Mouse (Mus musculus): ENCODE data around the gene Rora. TPM values are rescaled to one million over a fixed set of nuclear protein-coding genes. Genes with fewer than 3 reads are reported as not detected.

The Rora gene
- polyA plus RNA-seq, 1 experiment from 2014 or later = 43.6 TPM

DNA sequence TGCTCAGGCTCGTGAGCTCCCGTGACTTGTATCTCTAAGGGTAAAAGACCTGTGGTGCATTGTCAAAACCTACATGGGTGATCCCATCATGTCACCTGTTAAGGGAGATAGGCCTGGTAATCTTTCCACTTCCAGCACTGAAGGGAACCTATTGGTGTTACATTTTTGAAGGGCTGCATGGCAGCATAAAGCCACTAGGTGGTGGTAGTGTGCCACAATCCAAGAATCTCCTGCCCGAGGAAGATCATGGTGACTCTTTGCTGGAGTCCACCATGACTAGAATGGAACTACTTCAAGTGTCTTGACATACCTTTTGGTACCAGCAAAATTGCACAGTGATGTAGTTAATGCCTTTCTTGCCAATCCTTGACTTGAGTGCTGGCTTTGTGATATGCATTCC, 704.2 kb downstream of the Rora start:
- Histone ChIP-seq H3K4me1 (ENCODE audit: control insufficient read depth, insufficient read depth, low read length) (peaks cover 11% of the 10 kb centered on the region), H3K4me3 (ENCODE audit: low read depth, low read length) (no peak overlapping the region), H3K4me2 (ENCODE audit: low read length) (no peak overlapping the region), H3K27ac (ENCODE audit: low read length) (no peak overlapping the region), H3K36me3 (ENCODE audit: control insufficient read depth, insufficient read depth, low read length) (no peaks in the 10 kb centered on the region), H3K27me3 (ENCODE audit: control insufficient read depth, insufficient read depth, low read depth, low read length) (no peaks in the 10 kb centered on the region), H3K9ac (ENCODE audit: low read depth, low read length) (no peak overlapping the region), H3K9me3 (replicated peaks; ENCODE audit: control insufficient read depth, low read length, poor library complexity, severe bottlenecking) (no peaks in the 10 kb centered on the region)
- 22% methylated on average over 3 of the region's 3 CpGs for WGBS
- ATAC-seq = no peak

DNA sequence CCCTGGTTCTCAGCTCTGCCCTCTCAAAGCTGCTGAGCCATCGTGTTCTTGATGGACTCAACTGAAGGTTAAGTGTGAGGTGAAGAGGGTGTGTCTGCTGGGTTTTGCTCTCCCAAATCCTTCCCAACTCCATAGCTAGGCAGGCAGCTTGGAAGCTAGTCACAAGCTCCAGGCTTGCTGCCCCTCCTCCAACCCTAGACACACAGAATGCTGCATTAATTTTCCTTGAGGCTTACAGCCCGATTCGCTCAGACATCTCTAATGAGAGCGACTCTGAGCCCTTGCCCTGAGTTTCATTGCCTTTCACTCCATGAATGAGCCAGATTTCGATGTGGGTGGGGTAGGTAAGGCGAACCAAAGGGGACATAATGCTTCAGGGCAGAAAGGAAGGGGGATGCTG, 705.2 kb downstream of the Rora start:
- H3K27ac ChIP-seq (ENCODE audit: low read length) = no peak overlapping the region
- no peak for ATAC-seq
- H3K9me3 ChIP-seq (replicated peaks; ENCODE audit: control insufficient read depth, low read length, poor library complexity, severe bottlenecking) = no peaks in the 10 kb centered on the region
- H3K4me1 ChIP-seq (ENCODE audit: control insufficient read depth, insufficient read depth, low read length) = peaks cover 11% of the 10 kb centered on the region
- no peaks in the 10 kb centered on the region for H3K27me3 ChIP-seq (ENCODE audit: control insufficient read depth, insufficient read depth, low read depth, low read length)
- no peak overlapping the region for H3K4me3 ChIP-seq (ENCODE audit: low read depth, low read length)
- 35% methylated on average over 6 of the region's 6 CpGs for WGBS
- H3K4me2 ChIP-seq (ENCODE audit: low read length) = no peak overlapping the region
- no peaks in the 10 kb centered on the region for H3K36me3 ChIP-seq (ENCODE audit: control insufficient read depth, insufficient read depth, low read length)
- 0 out of 2 replicates have a peak overlapping the region, but pooled peaks have one; percentile 15 for H3K9ac ChIP-seq (ENCODE audit: low read depth, low read length)

DNA sequence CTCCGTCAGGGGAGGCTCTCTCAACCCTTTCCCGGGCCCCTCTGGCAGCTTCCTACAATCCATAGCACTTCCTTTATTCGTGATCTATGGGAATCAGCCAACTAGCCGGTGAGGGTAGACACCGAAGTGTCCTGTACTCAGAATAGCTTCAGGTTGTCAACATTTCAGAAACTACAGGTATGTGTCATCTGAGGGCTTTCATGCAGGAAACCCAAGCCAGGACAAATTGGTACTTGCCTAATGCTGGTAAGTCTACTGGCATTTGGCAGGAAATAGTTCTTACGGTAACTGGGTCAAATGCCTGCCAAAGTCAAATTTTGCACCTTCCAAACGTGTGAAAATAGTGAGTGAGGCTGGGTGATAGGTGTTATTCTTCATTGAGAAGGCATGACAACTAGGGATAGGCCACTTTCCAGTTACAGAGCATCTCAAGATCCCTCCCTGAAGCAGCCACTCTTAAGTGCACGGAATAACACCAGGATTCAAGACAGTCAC, 708.4 kb downstream of the Rora start:
- Histone ChIP-seq H3K4me2 (ENCODE audit: low read length) (no peak overlapping the region), H3K9me3 (replicated peaks; ENCODE audit: control insufficient read depth, low read length, poor library complexity, severe bottlenecking) (no peaks in the 10 kb centered on the region), H3K36me3 (ENCODE audit: control insufficient read depth, insufficient read depth, low read length) (no peaks in the 10 kb centered on the region), H3K4me1 (ENCODE audit: control insufficient read depth, insufficient read depth, low read length) (peaks cover 11% of the 10 kb centered on the region), H3K4me3 (ENCODE audit: low read depth, low read length) (no peak overlapping the region), H3K9ac (ENCODE audit: low read depth, low read length) (no peak overlapping the region), H3K27me3 (ENCODE audit: control insufficient read depth, insufficient read depth, low read depth, low read length) (no peaks in the 10 kb centered on the region), H3K27ac (ENCODE audit: low read length) (no peak overlapping the region)
- no peak for ATAC-seq
- WGBS = 90% methylated on average over 8 of the region's 8 CpGs

DNA sequence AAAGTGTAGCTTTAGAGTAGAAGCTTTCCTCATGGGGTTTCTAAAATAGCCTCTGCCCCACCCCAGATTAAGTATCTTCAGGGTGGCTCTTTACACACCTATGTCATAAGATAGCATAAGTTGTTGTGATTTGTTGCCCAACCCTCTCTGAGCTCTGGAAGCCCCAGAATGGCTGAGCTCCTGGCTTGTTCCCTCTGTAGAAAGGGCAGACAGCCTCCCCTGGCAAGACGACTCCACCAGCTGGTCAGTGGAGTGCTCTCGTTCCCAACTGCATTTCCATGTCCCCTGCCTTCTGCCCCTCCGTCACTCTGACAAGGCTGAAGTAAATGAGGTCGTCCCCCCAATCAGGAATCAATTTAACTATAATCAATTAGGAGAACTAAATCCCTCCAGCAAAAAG, 709.2 kb downstream of the Rora start:
- no peak for ATAC-seq

DNA sequence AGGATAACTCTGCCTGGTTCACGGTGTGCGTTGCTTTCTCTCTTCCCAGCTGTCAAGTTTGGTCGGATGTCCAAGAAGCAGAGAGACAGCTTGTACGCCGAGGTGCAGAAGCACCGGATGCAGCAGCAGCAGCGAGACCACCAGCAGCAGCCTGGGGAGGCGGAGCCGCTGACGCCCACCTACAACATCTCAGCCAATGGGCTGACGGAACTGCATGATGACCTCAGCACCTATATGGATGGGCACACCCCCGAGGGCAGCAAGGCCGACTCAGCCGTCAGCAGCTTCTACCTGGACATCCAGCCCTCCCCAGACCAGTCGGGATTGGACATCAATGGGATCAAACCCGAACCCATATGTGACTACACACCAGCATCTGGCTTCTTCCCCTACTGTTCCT, 710.5 kb downstream of the Rora start:
- Histone ChIP-seq H3K4me1 (ENCODE audit: control insufficient read depth, insufficient read depth, low read length) (peaks cover under 1% of the 10 kb centered on the region; the same call in 1 of the 2 replicates), H3K27me3 (ENCODE audit: control insufficient read depth, insufficient read depth, low read depth, low read length) (no peaks in the 10 kb centered on the region), H3K9ac (ENCODE audit: low read depth, low read length) (no peak overlapping the region), H3K4me3 (ENCODE audit: low read depth, low read length) (no peak overlapping the region), H3K9me3 (replicated peaks; ENCODE audit: control insufficient read depth, low read length, poor library complexity, severe bottlenecking) (no peaks in the 10 kb centered on the region), H3K4me2 (ENCODE audit: low read length) (peak overlapping the region; percentile 21; the same call in 1 of the 2 replicates), H3K27ac (ENCODE audit: low read length) (no peak overlapping the region), H3K36me3 (ENCODE audit: control insufficient read depth, insufficient read depth, low read length) (no peaks in the 10 kb centered on the region)
- WGBS = 56% methylated on average over 16 of the region's 16 CpGs
- ATAC-seq = no peak

More for the DNA sequence above, 709.2 kb downstream of the Rora start:
- Histone ChIP-seq H3K27me3 (ENCODE audit: control insufficient read depth, insufficient read depth, low read depth, low read length) (no peaks in the 10 kb centered on the region), H3K9ac (ENCODE audit: low read depth, low read length) (no peak overlapping the region), H3K36me3 (ENCODE audit: control insufficient read depth, insufficient read depth, low read length) (no peaks in the 10 kb centered on the region), H3K27ac (ENCODE audit: low read length) (no peak overlapping the region), H3K4me3 (ENCODE audit: low read depth, low read length) (no peak overlapping the region), H3K4me1 (ENCODE audit: control insufficient read depth, insufficient read depth, low read length) (peaks cover 11% of the 10 kb centered on the region), H3K9me3 (replicated peaks; ENCODE audit: control insufficient read depth, low read length, poor library complexity, severe bottlenecking) (no peaks in the 10 kb centered on the region), H3K4me2 (ENCODE audit: low read length) (no peak overlapping the region)
- WGBS = 56% methylated on average over 4 of the region's 4 CpGs

DNA sequence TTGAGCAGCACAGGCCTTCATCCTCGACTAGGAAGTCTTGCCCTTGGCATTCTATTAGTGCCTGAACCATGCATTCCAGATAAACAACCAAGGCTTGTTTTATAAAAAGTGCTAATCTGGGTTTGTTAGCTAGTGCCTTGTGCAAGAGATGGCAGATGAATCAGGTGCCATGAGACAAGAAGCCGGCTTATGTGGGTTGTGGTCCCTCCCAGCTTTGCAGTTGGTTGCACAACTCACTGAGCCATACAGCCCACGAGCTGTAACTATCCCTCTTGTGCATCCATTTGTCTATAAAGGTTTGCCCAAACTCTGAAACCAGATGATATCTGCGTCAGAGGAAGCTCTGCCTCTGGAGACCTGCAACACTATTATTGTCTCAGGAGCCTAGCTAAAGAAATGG, 713.5 kb downstream of the Rora start:
- WGBS = 72% methylated on average over 4 of the region's 4 CpGs
- H3K4me1 ChIP-seq (ENCODE audit: control insufficient read depth, insufficient read depth, low read length) = peaks cover under 1% of the 10 kb centered on the region; the same call in 1 of the 2 replicates
- no peak overlapping the region for H3K27ac ChIP-seq (ENCODE audit: low read length)
- H3K4me3 ChIP-seq (ENCODE audit: low read depth, low read length) = no peak overlapping the region
- H3K9ac ChIP-seq (ENCODE audit: low read depth, low read length) = no peak overlapping the region
- no peaks in the 10 kb centered on the region for H3K36me3 ChIP-seq (ENCODE audit: control insufficient read depth, insufficient read depth, low read length)
- H3K27me3 ChIP-seq (ENCODE audit: control insufficient read depth, insufficient read depth, low read depth, low read length) = no peaks in the 10 kb centered on the region
- H3K9me3 ChIP-seq (replicated peaks; ENCODE audit: control insufficient read depth, low read length, poor library complexity, severe bottlenecking) = no peaks in the 10 kb centered on the region
- ATAC-seq = no peak
- no peak overlapping the region for H3K4me2 ChIP-seq (ENCODE audit: low read length)

DNA sequence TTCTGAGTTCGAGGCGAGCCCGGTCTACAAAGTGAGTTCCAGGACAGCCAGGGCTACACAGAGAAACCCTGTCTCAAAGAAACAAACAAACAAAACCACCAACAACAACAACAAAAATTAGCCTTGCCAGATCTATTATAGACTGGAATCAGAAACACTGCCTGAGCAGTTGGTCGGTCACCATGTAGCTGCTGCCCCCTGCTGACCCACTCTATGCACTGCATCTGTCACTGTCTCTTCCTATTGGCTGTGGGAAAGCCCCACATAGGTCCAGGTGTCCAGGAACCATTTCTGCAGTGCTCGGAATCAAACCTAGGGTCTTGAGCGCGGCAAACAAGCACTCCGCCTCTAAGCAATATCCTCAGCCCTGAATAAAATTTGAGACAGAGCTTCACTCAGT, 714.5 kb downstream of the Rora start:
- no peak for ATAC-seq
- no peaks in the 10 kb centered on the region for H3K36me3 ChIP-seq (ENCODE audit: control insufficient read depth, insufficient read depth, low read length)
- peaks cover 9% of the 10 kb centered on the region for H3K4me1 ChIP-seq (ENCODE audit: control insufficient read depth, insufficient read depth, low read length)
- no peaks in the 10 kb centered on the region for H3K27me3 ChIP-seq (ENCODE audit: control insufficient read depth, insufficient read depth, low read depth, low read length)
- no peaks in the 10 kb centered on the region for H3K9me3 ChIP-seq (replicated peaks; ENCODE audit: control insufficient read depth, low read length, poor library complexity, severe bottlenecking)
- H3K9ac ChIP-seq (ENCODE audit: low read depth, low read length) = no peak overlapping the region
- H3K4me2 ChIP-seq (ENCODE audit: low read length) = no peak overlapping the region
- no peak overlapping the region for H3K4me3 ChIP-seq (ENCODE audit: low read depth, low read length)
- WGBS = 74% methylated on average over 8 of the region's 8 CpGs
- no peak overlapping the region for H3K27ac ChIP-seq (ENCODE audit: low read length)

DNA sequence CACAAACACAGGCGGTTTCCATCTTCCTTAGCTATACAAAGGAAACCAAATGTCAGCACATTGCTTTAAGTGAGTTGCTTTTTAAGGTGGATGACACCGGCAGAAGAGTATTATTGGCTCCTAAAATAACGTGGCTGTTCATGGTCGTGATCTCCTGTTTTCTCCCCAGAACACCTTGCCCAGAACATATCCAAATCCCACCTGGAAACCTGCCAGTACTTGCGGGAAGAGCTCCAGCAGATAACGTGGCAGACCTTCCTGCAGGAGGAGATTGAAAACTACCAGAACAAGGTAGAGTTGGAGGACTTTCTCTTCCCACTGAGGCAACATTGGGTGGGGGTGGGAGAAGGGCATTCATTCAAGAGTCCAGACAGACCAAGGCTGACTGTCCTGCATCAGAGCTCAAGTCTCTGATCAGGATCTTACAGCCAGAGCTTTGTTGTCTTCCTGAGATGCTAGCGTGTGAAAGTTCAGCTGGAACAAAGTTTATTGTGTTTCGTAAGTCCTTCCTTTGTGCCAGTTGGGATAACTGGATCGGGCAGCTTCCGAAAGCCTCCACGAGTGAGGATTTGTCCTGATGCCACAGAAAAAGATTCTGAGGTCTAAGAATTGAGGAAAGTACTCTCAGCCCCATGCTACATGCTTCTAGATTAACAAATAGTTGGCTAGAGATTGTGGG, 717.6 kb downstream of the Rora start:
- no peak overlapping the region for H3K27ac ChIP-seq (ENCODE audit: low read length)
- no peak overlapping the region for H3K9ac ChIP-seq (ENCODE audit: low read depth, low read length)
- no peaks in the 10 kb centered on the region for H3K27me3 ChIP-seq (ENCODE audit: control insufficient read depth, insufficient read depth, low read depth, low read length)
- H3K4me3 ChIP-seq (ENCODE audit: low read depth, low read length) = no peak overlapping the region
- H3K4me1 ChIP-seq (ENCODE audit: control insufficient read depth, insufficient read depth, low read length) = peaks cover 10% of the 10 kb centered on the region
- 77% methylated on average over 11 of the region's 11 CpGs for WGBS
- H3K36me3 ChIP-seq (ENCODE audit: control insufficient read depth, insufficient read depth, low read length) = peaks cover under 1% of the 10 kb centered on the region; the same call in 1 of the 2 replicates
- no peak overlapping the region for H3K4me2 ChIP-seq (ENCODE audit: low read length)
- no peak for ATAC-seq
- no peaks in the 10 kb centered on the region for H3K9me3 ChIP-seq (replicated peaks; ENCODE audit: control insufficient read depth, low read length, poor library complexity, severe bottlenecking)

DNA sequence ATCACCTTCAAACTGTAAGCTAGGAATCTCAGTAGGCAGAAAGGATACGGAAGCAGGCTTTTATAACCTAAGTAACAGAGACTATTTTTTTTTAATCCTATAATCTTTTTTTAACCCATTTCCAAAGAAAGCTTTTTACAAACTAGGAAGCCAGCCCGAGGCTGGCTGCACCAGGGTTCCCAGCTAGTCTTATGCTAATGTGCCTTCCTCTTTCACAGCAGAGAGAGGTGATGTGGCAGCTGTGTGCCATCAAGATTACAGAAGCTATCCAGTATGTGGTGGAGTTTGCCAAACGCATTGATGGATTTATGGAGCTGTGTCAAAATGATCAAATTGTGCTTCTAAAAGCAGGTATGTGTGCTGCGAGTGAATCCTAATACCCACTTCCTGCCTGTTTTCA, 719.3 kb downstream of the Rora start:
- Histone ChIP-seq H3K27ac (ENCODE audit: low read length) (no peak overlapping the region), H3K9me3 (replicated peaks; ENCODE audit: control insufficient read depth, low read length, poor library complexity, severe bottlenecking) (no peaks in the 10 kb centered on the region), H3K4me2 (ENCODE audit: low read length) (no peak overlapping the region), H3K4me1 (ENCODE audit: control insufficient read depth, insufficient read depth, low read length) (peaks cover 10% of the 10 kb centered on the region), H3K4me3 (ENCODE audit: low read depth, low read length) (no peak overlapping the region), H3K9ac (ENCODE audit: low read depth, low read length) (no peak overlapping the region), H3K36me3 (ENCODE audit: control insufficient read depth, insufficient read depth, low read length) (peaks cover 4% of the 10 kb centered on the region; the same call in 1 of the 2 replicates), H3K27me3 (ENCODE audit: control insufficient read depth, insufficient read depth, low read depth, low read length) (no peaks in the 10 kb centered on the region)
- no peak for ATAC-seq
- WGBS = 16% methylated on average over 4 of the region's 4 CpGs
